Mouse (Mus musculus): Measurements from ENCODE around the gene Gm40193.
"Not testable (repeated sequence)": the region's sequence is repeated elsewhere in the genome, so short reads cannot be mapped to it uniquely, and the experiment has no call there.

GRCm38 (mm10) chr11:70531065-70531464 is 1.7 kb downstream of the Gm40193 start:
- TF ChIP-seq MAX (IDR thresholded peaks at IDR 0.05; ENCODE audit: low read depth); MYOD1 (IDR thresholded peaks at IDR 0.05; ENCODE audit: control insufficient read depth in 1 of 3, insufficient read length in 2 of 3, low read depth in 2 of 3); CEBPB (IDR thresholded peaks at IDR 0.05; ENCODE audit: insufficient read depth, poor library complexity, severe bottlenecking); REST (IDR thresholded peaks at IDR 0.05; ENCODE audit: insufficient read depth, insufficient read length); POLR2A (IDR thresholded peaks at IDR 0.05; ENCODE audit: insufficient read length, low read depth); POLR2AphosphoS2 (IDR thresholded peaks at IDR 0.05; ENCODE audit: insufficient read length, low read depth); TCF12 (IDR thresholded peaks at IDR 0.05; ENCODE audit: insufficient read depth, poor library complexity, severe bottlenecking): not testable (repeated sequence)
